Comparison of ENCODE assay signal across 31 mouse cellular contexts in genomic region chr8:94804546-94805340, GRCm38 (mm10). TPM values are rescaled to one million over a fixed set of nuclear protein-coding genes. Genes with fewer than 3 reads are reported as not detected.
A peak's percentile ranks its signal among the peaks of the same experiment; 100 is the strongest.
DNase-seq lines count a peak whose midpoint lies in the region; ATAC-seq and TF ChIP-seq lines count a peak whose summit lies in the region.
"Had no signal": no experiment of that assay in that cellular context is flagged by ENCODE, and none has a peak within 500 bp of the region (broad histone marks: within the 10 kb centered on the region; RNA-seq: fewer than 3 reads in every experiment).

No protein-coding gene starts in this region.

- no peaks in the 10 kb centered on the region for H3K27me3 ChIP-seq in MEL (ENCODE audit: control insufficient read depth in 1 of 2, insufficient read depth in 2 of 2, low read length in 2 of 2)
- peaks cover 47% of the 10 kb centered on the region for H3K27me3 ChIP-seq in liver, embryonic 12.5 days (replicated peaks)
- H3K27me3 ChIP-seq in kidney, adult 2 months (replicated peaks; ENCODE audit: control insufficient read depth, insufficient read depth, low read length): no peaks in the 10 kb centered on the region
- H3K27me3 ChIP-seq: embryonic facial prominence, embryonic 15.5 days; hindbrain, embryonic 13.5 days; Patski had no signal

- TF ChIP-seq EP300 in MEL (IDR thresholded peaks at IDR 0.05; ENCODE audit: low read depth in 1 of 2, low read length in 2 of 2): peak in 1 of 2 experiments; percentile 40; a peak in 3 of 4 replicates

- H3K79me2 ChIP-seq in MEL (ENCODE audit: control insufficient read depth, insufficient read depth, low read length, poor library complexity): no peaks in the 10 kb centered on the region

- peaks cover 0 to 19% of the 10 kb centered on the region in 2 experiments; a peak in 2 of 4 replicates for H3K36me3 ChIP-seq in MEL (ENCODE audit: control insufficient read depth in 1 of 2, insufficient read depth in 2 of 2, low read length in 2 of 2)
- no peaks in the 10 kb centered on the region for H3K36me3 ChIP-seq in liver, embryonic 12.5 days
- no peaks in the 10 kb centered on the region for H3K36me3 ChIP-seq in kidney, adult 2 months (ENCODE audit: control insufficient read depth, insufficient read depth, low read length)
- H3K36me3 ChIP-seq: embryonic facial prominence, embryonic 15.5 days; forebrain, embryonic 10.5 days; G1E; heart, embryonic 10.5 days; hindbrain, embryonic 13.5 days had no signal

- H3K27ac ChIP-seq in MEL (ENCODE audit: control insufficient read depth, low read depth, low read length): no peak overlapping the region
- no peak overlapping the region for H3K27ac ChIP-seq in liver, embryonic 12.5 days
- H3K27ac ChIP-seq in kidney, adult 2 months (ENCODE audit: insufficient read depth, low read depth, low read length): no peak overlapping the region
- H3K27ac ChIP-seq: embryonic facial prominence, embryonic 15.5 days; forebrain, embryonic 10.5 days; heart, embryonic 10.5 days; hindbrain, embryonic 13.5 days; hindbrain, postnatal 0 days had no signal

- WGBS in liver, embryonic 12.5 days (ENCODE audit: insufficient replicate concordance): 15% methylated on average over 10 of the region's 10 CpGs
- 68% methylated on average over 10 of the region's 10 CpGs for WGBS in kidney, adult 2 months

- TF ChIP-seq RAD21 in MEL (IDR thresholded peaks at IDR 0.05; ENCODE audit: low read depth, low read length): no peak

- peaks cover 8 to 43% of the 10 kb centered on the region in 2 experiments for H3K4me1 ChIP-seq in MEL (ENCODE audit: control insufficient read depth in 1 of 2, insufficient read depth in 2 of 2, low read length in 2 of 2)
- peaks cover 67% of the 10 kb centered on the region for H3K4me1 ChIP-seq in liver, embryonic 12.5 days
- H3K4me1 ChIP-seq in kidney, adult 2 months (ENCODE audit: control insufficient read depth, insufficient read depth, low read length): no peaks in the 10 kb centered on the region
- H3K4me1 ChIP-seq: embryonic facial prominence, embryonic 15.5 days had no signal

- H3K9me3 ChIP-seq in MEL (replicated peaks; ENCODE audit: insufficient read depth, low read length): no peaks in the 10 kb centered on the region
- H3K9me3 ChIP-seq in liver, embryonic 12.5 days (replicated peaks): no peaks in the 10 kb centered on the region
- H3K9me3 ChIP-seq: embryonic facial prominence, embryonic 15.5 days; forebrain, embryonic 10.5 days; G1E; heart, embryonic 10.5 days; hindbrain, embryonic 13.5 days had no signal

- no peak overlapping the region for H3K4me2 ChIP-seq in liver, embryonic 12.5 days
- H3K4me2 ChIP-seq: embryonic facial prominence, embryonic 15.5 days; hindbrain, embryonic 13.5 days had no signal

- TF ChIP-seq POLR2A in MEL (IDR thresholded peaks at IDR 0.05; ENCODE audit: control insufficient read depth in 1 of 2, insufficient read depth in 1 of 2, low read depth in 1 of 2, low read length in 2 of 2, poor library complexity in 1 of 2): no peak
- TF ChIP-seq POLR2A in kidney, adult 2 months (IDR thresholded peaks at IDR 0.05; ENCODE audit: low read depth, low read length): no peak

- TF ChIP-seq CTCF in MEL (IDR thresholded peaks at IDR 0.05 in 2 of 3, conservative IDR thresholded peaks at IDR 0.05 in 1 of 3; ENCODE audit: control insufficient read depth in 1 of 3, insufficient read depth in 1 of 3, low read depth in 2 of 3, low read length in 3 of 3, poor library complexity in 1 of 3, severe bottlenecking in 1 of 3): no peak
- no peak for TF ChIP-seq CTCF in kidney, adult 2 months (conservative IDR thresholded peaks at IDR 0.05; ENCODE audit: insufficient read depth, insufficient read length, low read depth, low read length)

- no peak overlapping the region for H3K9ac ChIP-seq in MEL (ENCODE audit: control insufficient read depth, low read depth, low read length, poor library complexity, severe bottlenecking)
- 0 out of 2 replicates have a peak overlapping the region, but pooled peaks have one; percentile 19 for H3K9ac ChIP-seq in liver, embryonic 12.5 days
- H3K9ac ChIP-seq: embryonic facial prominence, embryonic 15.5 days; hindbrain, embryonic 13.5 days had no signal

- no peak overlapping the region for H3K4me3 ChIP-seq in MEL (ENCODE audit: control insufficient read depth in 1 of 2, insufficient read depth in 1 of 2, low read depth in 2 of 2, low read length in 2 of 2)
- no peak overlapping the region for H3K4me3 ChIP-seq in liver, embryonic 12.5 days
- H3K4me3 ChIP-seq in kidney, adult 2 months (ENCODE audit: insufficient read depth, low read depth, low read length): no peak overlapping the region
- H3K4me3 ChIP-seq: embryonic facial prominence, embryonic 15.5 days; erythroblast, embryonic 14.5 days; forebrain, embryonic 10.5 days; heart, embryonic 10.5 days; hindbrain, embryonic 13.5 days had no signal

- peak; percentile 56 for DNase-seq in MEL (ENCODE audit: low read depth, low spot score)
- DNase-seq in spleen, postnatal 14 days (ENCODE audit: low spot score in 2 of 2): no peak
- no peak for DNase-seq in kidney, adult 2 months
- DNase-seq in embryo, embryonic 10 days (ENCODE audit: low spot score): no peak
- no peak for DNase-seq in gastrocnemius, postnatal 25 days
- DNase-seq: adrenal gland, adult 2 months; adrenal gland, postnatal 25 days; B cell, adult 2 months; cerebellum, adult 18-20 months; cerebellum, adult 9-11 months; cerebellum, postnatal 36 days; embryo, embryonic 11 days; gastrocnemius, postnatal 10 days; heart, adult 18-20 months; heart, postnatal 10 days; heart, postnatal 4 days had no signal

- peak; percentile 64 for ATAC-seq in common myeloid progenitor, adult 5-6 weeks (replicated peaks; ENCODE audit: low read depth, poor library complexity, severe bottlenecking)
- ATAC-seq in liver, embryonic 12.5 days: no peak; the same call in 1 of the 2 replicates
- peak; percentile 57 for ATAC-seq in megakaryocyte progenitor cell, adult 5-6 weeks (replicated peaks; ENCODE audit: poor library complexity)
- ATAC-seq: activated CD4-positive, CD25-positive, alpha-beta regulatory T cell, adult 4 months; CD4-positive, CD25-positive, alpha-beta regulatory T cell, adult 4 months; forebrain, embryonic 14.5 days; hindbrain, postnatal 0 days; Patski had no signal

TF ChIP-seq in MEL, 35 proteins besides CTCF, POLR2A, EP300 and RAD21 (continues in another document):
- TF ChIP-seq GATA1 (IDR thresholded peaks at IDR 0.05; ENCODE audit: low read depth, low read length) (peak; percentile 38; the same call in 1 of the 2 replicates), JUND (IDR thresholded peaks at IDR 0.05; ENCODE audit: low read depth, low read length) (no peak)

RNA-seq across cellular contexts. Expression of gene Ccl17, which starts 5.5 kb away (rescaled TPM):
- total RNA-seq in MEL (2012; rRNA removed): 1.2 TPM in 1 of 2 replicates, not detected in the other
- polyA plus RNA-seq in MEL (2012; ENCODE audit: insufficient read depth in 1 of 2, insufficient read length in 2 of 2, low read depth in 1 of 2, low replicate concordance in 2 of 2, missing spikeins in 1 of 2): under 1 TPM in 1 of 2 experiments, not detected in 1; 0.43 TPM
- total RNA-seq in common myeloid progenitor, adult 5-6 weeks (2017): 1.1 and 4.9 TPM in 2 replicates
- polyA plus RNA-seq in liver, embryonic 12.5 days (2016; fragmentation: Nextera tagmentation; extraction: Ambion mirVana): 0.36 TPM in 1 of 2 replicates, not detected in the other
- total RNA-seq in megakaryocyte progenitor cell, adult 5-6 weeks (2015): 0.34 and 1.5 TPM in 2 replicates
- not detected in 2 replicates for total RNA-seq in megakaryocyte progenitor cell, adult 5-6 weeks (2017)
- 0.64 and 1.0 TPM in 2 replicates for polyA plus RNA-seq in kidney, adult 2 months (2012; rRNA removed)
- total RNA-seq in gastrocnemius, postnatal 25 days (2021): not detected
- total RNA-seq: G1E; gastrocnemius, postnatal 10 days; heart, postnatal 10 days; hindbrain, postnatal 0 days had no signal
- polyA plus RNA-seq: adrenal gland, adult 2 months; CD4-positive, CD25-positive, alpha-beta regulatory T cell, adult 4 months; embryonic facial prominence, embryonic 11.5 days; embryonic facial prominence, embryonic 15.5 days; erythroblast, embryonic 14.5 days; forebrain, embryonic 10.5 days; G1E; hindbrain, embryonic 13.5 days had no signal

RNA-seq across cellular contexts. Expression of gene Cx3cl1, which starts 32.9 kb away (rescaled TPM):
- not detected in 2 replicates for total RNA-seq in MEL (2012; rRNA removed)
- polyA plus RNA-seq in MEL (2012; ENCODE audit: insufficient read depth in 1 of 2, insufficient read length in 2 of 2, low read depth in 1 of 2, low replicate concordance in 2 of 2, missing spikeins in 1 of 2): not detected
- not detected in 2 replicates for total RNA-seq in common myeloid progenitor, adult 5-6 weeks (2017)
- 0.45 and 0.49 TPM in 2 replicates for polyA plus RNA-seq in liver, embryonic 12.5 days (2016; fragmentation: Nextera tagmentation; extraction: Ambion mirVana)
- total RNA-seq in megakaryocyte progenitor cell, adult 5-6 weeks (2015): 0.57 TPM in 1 of 2 replicates, not detected in the other
- not detected in 2 replicates for total RNA-seq in megakaryocyte progenitor cell, adult 5-6 weeks (2017)
- polyA plus RNA-seq in kidney, adult 2 months (2012; rRNA removed): 148 and 169 TPM in 2 replicates
- total RNA-seq in gastrocnemius, postnatal 25 days (2021): 1 to 10 TPM in 1 of 2 experiments, under 1 TPM in 1; 0.82 to 1.4 TPM
- polyA plus RNA-seq: activated CD4-positive, CD25-positive, alpha-beta regulatory T cell, adult 4 months; CD4-positive, CD25-positive, alpha-beta regulatory T cell, adult 4 months; G1E had no signal

RNA-seq across cellular contexts. Expression of gene Coq9, which starts 33.4 kb away (rescaled TPM):
- total RNA-seq in MEL (2012; rRNA removed): 84.6 and 91.9 TPM in 2 replicates
- 100 to 1,000 TPM in 1 of 2 experiments, not detected in 1; 169 TPM for polyA plus RNA-seq in MEL (2012; ENCODE audit: insufficient read depth in 1 of 2, insufficient read length in 2 of 2, low read depth in 1 of 2, low replicate concordance in 2 of 2, missing spikeins in 1 of 2)
- 16.8 and 30.8 TPM in 2 replicates for total RNA-seq in common myeloid progenitor, adult 5-6 weeks (2017)
- polyA plus RNA-seq in liver, embryonic 12.5 days (2016; fragmentation: Nextera tagmentation; extraction: Ambion mirVana): 55.1 and 57.2 TPM in 2 replicates
- total RNA-seq in megakaryocyte progenitor cell, adult 5-6 weeks (2015): 30.4 and 36.1 TPM in 2 replicates
- total RNA-seq in megakaryocyte progenitor cell, adult 5-6 weeks (2017): 54.2 and 57.8 TPM in 2 replicates
- 378 and 521 TPM in 2 replicates for polyA plus RNA-seq in kidney, adult 2 months (2012; rRNA removed)
- 100 to 1,000 TPM; 376 to 381 TPM for total RNA-seq in gastrocnemius, postnatal 25 days (2021)

RNA-seq across cellular contexts. Expression of gene Ciapin1, which starts 33.4 kb away (rescaled TPM):
- total RNA-seq in MEL (2012; rRNA removed): 102 and 122 TPM in 2 replicates
- polyA plus RNA-seq in MEL (2012; ENCODE audit: insufficient read depth in 1 of 2, insufficient read length in 2 of 2, low read depth in 1 of 2, low replicate concordance in 2 of 2, missing spikeins in 1 of 2): 100 to 1,000 TPM in 1 of 2 experiments, not detected in 1; 263 TPM
- 32.4 and 34.1 TPM in 2 replicates for total RNA-seq in common myeloid progenitor, adult 5-6 weeks (2017)
- polyA plus RNA-seq in liver, embryonic 12.5 days (2016; fragmentation: Nextera tagmentation; extraction: Ambion mirVana): 80.9 and 83.4 TPM in 2 replicates
- total RNA-seq in megakaryocyte progenitor cell, adult 5-6 weeks (2015): 29.3 and 34.5 TPM in 2 replicates
- 49.1 and 58.0 TPM in 2 replicates for total RNA-seq in megakaryocyte progenitor cell, adult 5-6 weeks (2017)
- 55.8 and 71.2 TPM in 2 replicates for polyA plus RNA-seq in kidney, adult 2 months (2012; rRNA removed)
- total RNA-seq in gastrocnemius, postnatal 25 days (2021): 10 to 100 TPM; 38.4 to 45.3 TPM

RNA-seq across cellular contexts. Expression of gene Polr2c, which starts 52.5 kb away (rescaled TPM):
- 92.0 and 92.5 TPM in 2 replicates for total RNA-seq in MEL (2012; rRNA removed)
- 100 to 1,000 TPM; 151 to 181 TPM for polyA plus RNA-seq in MEL (2012; ENCODE audit: insufficient read depth in 1 of 2, insufficient read length in 2 of 2, low read depth in 1 of 2, low replicate concordance in 2 of 2, missing spikeins in 1 of 2)
- total RNA-seq in common myeloid progenitor, adult 5-6 weeks (2017): 51.3 and 54.3 TPM in 2 replicates
- polyA plus RNA-seq in liver, embryonic 12.5 days (2016; fragmentation: Nextera tagmentation; extraction: Ambion mirVana): 107 and 112 TPM in 2 replicates
- total RNA-seq in megakaryocyte progenitor cell, adult 5-6 weeks (2015): 64.3 and 66.4 TPM in 2 replicates
- 55.2 and 65.0 TPM in 2 replicates for total RNA-seq in megakaryocyte progenitor cell, adult 5-6 weeks (2017)
- polyA plus RNA-seq in kidney, adult 2 months (2012; rRNA removed): 107 and 112 TPM in 2 replicates
- total RNA-seq in gastrocnemius, postnatal 25 days (2021): 10 to 100 TPM; 42.9 to 44.1 TPM
